Mouse (Mus musculus): ENCODE measurements around the gene Mansc4. TPM values are rescaled to one million over a fixed set of nuclear protein-coding genes. Genes with fewer than 3 reads are reported as not detected.

The Mansc4 gene
- 0.31 TPM for polyA plus RNA-seq (2017; shearing (Covaris generic))

DNA sequence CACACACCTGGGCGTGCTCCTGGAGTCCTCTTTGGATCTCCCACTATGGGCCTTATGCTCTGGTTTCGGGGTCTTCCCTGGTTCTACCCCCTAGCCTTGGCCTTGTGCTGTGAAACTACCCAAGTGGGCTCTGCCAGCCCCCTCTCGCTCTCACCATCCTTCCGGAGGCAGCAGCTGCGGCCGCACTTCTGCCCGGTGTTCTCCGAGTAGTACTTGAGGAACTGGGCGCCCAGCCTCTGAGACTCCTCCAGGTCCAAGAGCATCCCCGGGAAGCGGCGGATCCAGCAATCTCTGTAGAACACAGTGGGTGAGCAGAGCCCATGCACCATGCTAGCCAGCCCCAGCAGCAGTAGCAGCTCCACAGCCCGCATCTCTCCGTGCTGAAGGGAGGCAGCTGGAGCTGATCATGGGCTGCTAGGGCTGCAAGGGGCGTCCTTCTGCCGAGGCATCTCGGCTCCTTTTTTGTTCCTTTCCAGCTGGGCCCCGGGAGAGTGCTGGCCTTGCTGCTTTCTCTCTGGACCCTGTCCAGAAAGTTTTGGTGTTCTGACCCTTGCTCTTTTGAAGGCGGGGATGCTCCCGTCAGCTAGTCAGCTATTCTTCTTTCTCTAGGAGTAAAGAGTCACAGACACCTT lies at the start of gene Mansc4:
Gene Mansc4 (minus strand): TSS at position 439 of the 632 bp plus-strand sequence.

DNA sequence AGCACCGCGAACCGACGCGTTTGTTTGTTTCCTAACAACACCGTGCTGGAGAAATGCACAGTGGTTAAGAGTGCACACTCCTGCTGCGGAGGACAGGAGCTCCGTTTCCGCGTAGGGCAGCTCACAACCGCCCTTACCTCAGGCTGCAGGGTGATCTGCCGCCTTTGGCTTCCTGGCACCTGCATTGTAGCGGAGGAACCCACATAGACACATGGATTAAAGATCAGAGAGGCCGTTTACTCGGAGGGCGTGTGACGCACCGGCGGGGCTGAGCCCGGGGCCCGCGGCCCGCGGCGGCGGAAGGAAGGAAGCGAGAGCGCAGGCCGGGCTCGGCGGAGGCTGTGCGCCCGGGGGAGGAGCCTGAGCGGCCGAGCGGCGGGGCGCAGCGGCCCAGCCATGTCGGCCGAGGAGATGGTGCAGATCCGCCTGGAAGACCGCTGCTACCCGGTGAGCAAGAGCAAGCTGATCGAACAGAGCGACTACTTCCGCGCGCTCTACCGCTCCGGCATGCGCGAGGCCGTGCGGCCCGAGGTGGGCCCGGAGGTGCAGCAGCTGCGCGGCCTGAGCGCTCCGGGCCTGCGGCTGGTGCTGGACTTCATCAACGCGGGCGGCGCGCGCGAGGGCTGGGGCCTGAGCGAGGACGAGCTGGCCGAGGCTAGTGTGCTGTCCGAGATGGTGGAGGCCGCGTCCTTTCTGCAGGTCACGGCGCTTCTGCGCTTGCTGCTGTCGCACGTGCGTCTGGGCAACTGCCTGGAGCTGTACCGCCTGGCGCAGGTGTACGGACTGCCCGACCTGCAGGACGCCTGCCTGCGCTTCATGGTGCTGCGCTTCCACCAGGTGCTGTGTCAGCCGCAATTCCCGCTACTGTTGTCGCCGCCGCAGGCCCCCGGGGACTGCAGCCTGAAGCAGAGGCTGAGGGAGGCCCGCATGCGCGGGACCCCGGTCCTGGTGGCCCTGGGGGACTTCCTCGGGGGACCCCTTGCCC lies 4.6 kb upstream of the Mansc4 start, which contains the start of gene Klhl42:
Gene Klhl42 (plus strand): TSS at position 244 of the 985 bp plus-strand sequence.

DNA sequence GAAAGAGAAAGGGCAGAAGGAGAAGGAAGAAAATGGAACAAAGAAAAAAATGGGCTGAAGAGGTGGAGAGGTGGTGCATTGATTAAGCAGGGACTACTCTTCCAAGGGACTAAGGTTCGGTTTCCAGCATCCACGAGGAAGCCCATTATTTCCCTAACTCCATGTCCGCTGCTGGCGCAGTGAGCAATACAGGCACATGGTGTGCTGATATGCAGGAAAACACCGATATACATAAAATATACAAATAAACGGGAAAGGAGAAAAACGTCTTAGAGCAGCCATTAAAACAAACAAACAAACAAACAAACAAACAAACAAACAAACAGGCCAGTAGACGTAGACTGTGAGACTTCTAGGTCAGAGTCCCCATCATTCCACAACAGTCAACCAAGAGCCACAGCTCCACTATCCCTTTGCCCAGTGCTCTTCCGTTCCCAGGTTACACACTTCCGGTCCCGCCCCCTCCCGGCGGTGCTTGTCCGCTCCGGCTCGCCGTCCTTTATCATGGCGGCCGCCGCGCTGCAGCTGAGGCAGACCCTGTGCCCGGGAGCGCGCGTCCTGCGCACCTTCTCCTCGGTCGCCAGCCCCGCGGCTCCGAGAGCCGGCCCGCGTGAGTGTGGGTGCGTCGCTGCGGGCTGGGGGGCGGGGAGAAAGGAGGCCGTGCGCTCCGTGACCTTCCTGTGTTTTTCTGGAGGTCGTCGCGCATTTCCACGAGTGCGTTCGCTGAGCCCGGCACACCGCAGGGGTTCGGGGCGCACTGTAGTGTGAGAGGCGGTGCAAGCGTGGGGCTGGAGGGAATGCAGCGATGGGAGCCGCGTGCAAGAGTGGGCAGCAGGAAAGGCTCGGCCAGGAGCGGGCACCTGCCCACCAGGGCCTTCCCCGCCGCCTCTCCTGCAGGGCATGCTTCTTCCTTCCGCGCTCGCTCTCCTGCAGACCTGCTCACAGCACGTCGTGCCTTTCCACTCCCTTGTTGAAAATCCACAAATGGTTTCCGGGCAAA lies 44.2 kb downstream of the Mansc4 start, which contains the start of gene Mrps35:
Gene Mrps35 (plus strand): TSS at position 474 of the 1,000 bp plus-strand sequence.

DNA sequence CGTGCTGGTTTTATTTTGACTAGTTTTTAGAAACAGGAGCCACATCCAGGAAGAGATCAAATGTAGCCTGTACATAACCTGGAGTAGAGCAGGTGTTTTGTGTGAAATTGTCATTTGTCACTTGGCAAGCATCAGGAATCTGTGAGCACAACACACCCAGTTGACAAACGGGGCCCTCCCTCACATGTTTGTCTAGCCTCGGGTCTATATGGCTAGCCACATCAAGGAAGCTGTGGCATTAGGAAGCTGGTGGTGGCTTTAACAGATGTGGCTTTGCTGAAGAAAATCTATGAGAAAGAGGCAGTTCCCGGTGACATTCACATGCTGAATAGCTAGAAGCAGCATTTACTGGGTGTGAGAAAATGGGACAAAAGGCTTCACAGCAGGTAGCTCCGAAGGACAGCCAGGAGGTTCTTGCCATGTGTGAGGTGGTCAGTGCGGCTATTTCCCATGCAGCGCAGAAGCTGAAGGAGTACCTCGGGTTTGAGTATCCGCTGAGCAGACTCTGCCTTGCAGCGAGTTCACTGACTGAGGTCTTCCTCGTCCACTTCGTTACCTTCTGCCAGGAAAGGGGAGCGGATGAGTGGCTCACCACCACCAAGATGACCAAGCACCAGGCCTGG lies 54.4 kb downstream of the Mansc4 start, which contains the start of gene Rep15:
Gene Rep15 (plus strand): TSS at position 282 of the 623 bp plus-strand sequence.

Other genes with a start within 250 kb of the Mansc4 start
- gene Smco2, start 236.9 kb downstream of the Mansc4 start, polyA plus RNA-seq (2017; shearing (Covaris generic)): not detected
- 8.1 TPM for gene Ppfibp1, start 198.5 kb downstream of the Mansc4 start, polyA plus RNA-seq (2017; shearing (Covaris generic))
- not detected for gene 1700034J05Rik, start 132.6 kb downstream of the Mansc4 start, polyA plus RNA-seq (2017; shearing (Covaris generic))
- gene Rep15, start 54.4 kb downstream of the Mansc4 start, polyA plus RNA-seq (2017; shearing (Covaris generic)): 0.25 TPM
- gene Mrps35, start 44.3 kb downstream of the Mansc4 start, polyA plus RNA-seq (2017; shearing (Covaris generic)): 109 TPM
- 16.3 TPM for gene Klhl42, start 4.3 kb upstream of the Mansc4 start, polyA plus RNA-seq (2017; shearing (Covaris generic))
- not detected for gene Pthlh, start 177.2 kb upstream of the Mansc4 start, polyA plus RNA-seq (2017; shearing (Covaris generic))

All from CD4-positive, CD25-positive, alpha-beta regulatory T cell (primary cell).